Mouse (Mus musculus) testis, adult 2 months (tissue): Measurements from ENCODE around the gene Ndufa4l2.

Experiments
- CTCF ChIP-seq: fragments of 200-500 bp; IDR thresholded peaks from 2 replicates; pipeline ENCODE4 v1.5.1; 2012; ENCODE audit warnings: low read depth, mild to moderate bottlenecking, inconsistent platforms, low read length, moderate library complexity; ENCODE audit not compliant: control insufficient read depth, insufficient read depth, insufficient replicate concordance
- POLR2A ChIP-seq: fragments of 200-500 bp; IDR thresholded peaks from 2 replicates; pipeline ENCODE4 v1.6.1; 2012; ENCODE audit warnings: low read depth, mild to moderate bottlenecking, inconsistent platforms, low read length, moderate library complexity; ENCODE audit not compliant: control insufficient read depth

DNA sequence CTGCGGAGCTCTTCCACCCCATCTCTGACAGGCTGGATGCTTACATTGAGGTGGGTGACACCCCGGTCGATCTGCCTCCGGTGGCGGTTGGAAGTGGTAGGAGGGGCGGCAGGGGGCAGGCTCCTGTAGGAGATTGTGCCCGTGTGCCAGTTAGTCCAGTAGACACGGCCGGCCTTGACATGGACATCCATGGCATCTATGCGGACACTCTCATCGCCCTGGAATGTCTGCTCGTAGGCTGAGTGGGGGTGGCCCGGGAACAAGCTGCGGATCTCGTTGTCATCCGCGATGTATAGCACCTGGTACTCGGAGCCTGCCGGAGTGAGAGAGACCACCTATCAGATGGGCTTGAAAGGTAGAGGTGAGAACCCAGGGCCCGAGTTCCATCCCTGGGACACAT lies 29.6 kb downstream of the Ndufa4l2 start:
- no peak for TF ChIP-seq CTCF
- no peak for TF ChIP-seq POLR2A
